Mouse (Mus musculus) stomach, postnatal 0 days (tissue): ENCODE data around the gene Cdk18.

Source experiments
- CTCF ChIP-seq: IDR thresholded peaks from 2 replicates; pipeline ENCODE4 v1.5.1; 2016; ENCODE audit warnings: antibody characterized with exemption, low read depth, mild to moderate bottlenecking, moderate library complexity
- EP300 ChIP-seq: optimal IDR thresholded peaks from 2 replicates; pipeline ENCODE3; 2016; ENCODE audit warnings: antibody characterized with exemption

GRCm38 (mm10) chr1:132168115-132168767 lies 28.8 kb upstream of the Cdk18 start:
- TF ChIP-seq CTCF (no peak), EP300 (no peak)
